Mouse (Mus musculus): ENCODE results near the gene Tspyl3.

DNA sequence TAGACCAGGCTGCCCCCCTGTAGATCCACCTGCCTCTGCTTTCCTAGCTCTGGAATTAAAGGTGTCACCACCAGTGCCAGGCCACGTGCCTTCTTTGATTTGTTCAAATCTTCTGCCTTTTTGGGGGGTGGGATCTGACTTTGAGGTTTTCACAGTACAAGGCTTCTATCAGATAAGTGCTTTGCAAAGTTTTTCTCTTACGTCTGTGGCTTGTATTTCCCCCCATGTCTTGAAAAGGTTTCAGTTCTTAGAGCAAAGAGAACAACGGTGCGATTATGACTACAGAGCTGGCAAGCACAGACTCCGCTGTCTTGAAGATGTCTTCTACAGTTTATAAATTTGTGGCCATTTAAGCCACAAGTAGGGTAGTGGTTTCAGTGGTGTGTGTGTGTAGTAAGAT lies 13.8 kb downstream of the Tspyl3 start:
- TF ChIP-seq CTCF (IDR thresholded peaks at IDR 0.05; ENCODE audit: low read depth, low read length) (no peak), POLR2A (IDR thresholded peaks at IDR 0.05; ENCODE audit: insufficient read depth, low read length) (no peak)
